Mouse (Mus musculus): ENCODE measurements at regions not wholly inside any gene's neighbourhood (a gene's known extent, or its start where the extent isn't known, plus 50 kb on each side); places are given as distances from the start of the nearest gene placed in this dataset.

- TF ChIP-seq POLR2A (IDR thresholded peaks at IDR 0.05; ENCODE audit: borderline replicate concordance, low read depth, low read length) (no peak), CTCF (IDR thresholded peaks at IDR 0.05; ENCODE audit: low read depth, low read length) (no peak)
These were observed 106.5 kb upstream of the Usp24 start for GRCm38 (mm10) chr4:106209465-106209864.

Data from bone marrow macrophage, adult 2 months (primary cell).